Mouse (Mus musculus): ENCODE data around the gene Sorcs2.
"Not testable (repeated sequence)": the region's sequence is repeated elsewhere in the genome, so short reads cannot be mapped to it uniquely, and the experiment has no call there.

Gene Sorcs2

GRCm38 (mm10) chr5:36293109-36293900 is 104.6 kb downstream of the Sorcs2 start:
- peak; percentile 23 for DNase-seq

DNA sequence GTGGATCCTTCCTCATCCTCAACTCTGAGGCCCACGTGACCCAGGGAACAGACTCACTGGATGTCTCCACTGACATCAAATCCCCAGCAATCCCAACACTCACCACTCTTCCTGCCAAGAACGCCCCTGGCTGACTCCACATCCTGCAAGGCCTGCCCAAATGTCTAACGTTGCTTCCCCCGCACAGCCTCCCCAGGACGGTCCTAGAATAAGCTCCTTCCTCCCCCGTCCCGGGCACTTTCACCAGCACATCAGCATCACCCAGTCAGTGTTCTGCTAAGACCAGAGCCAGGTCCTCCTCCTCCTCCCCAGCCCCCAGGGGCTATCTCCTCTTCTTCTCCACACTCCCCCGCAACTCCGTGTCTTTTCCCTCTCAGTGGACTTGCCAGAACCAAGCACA is 105.6 kb downstream of the Sorcs2 start:
- no peak for DNase-seq

GRCm38 (mm10) chr5:36291191-36291590 is 106.7 kb downstream of the Sorcs2 start:
- DNase-seq = peak; percentile 39

DNA sequence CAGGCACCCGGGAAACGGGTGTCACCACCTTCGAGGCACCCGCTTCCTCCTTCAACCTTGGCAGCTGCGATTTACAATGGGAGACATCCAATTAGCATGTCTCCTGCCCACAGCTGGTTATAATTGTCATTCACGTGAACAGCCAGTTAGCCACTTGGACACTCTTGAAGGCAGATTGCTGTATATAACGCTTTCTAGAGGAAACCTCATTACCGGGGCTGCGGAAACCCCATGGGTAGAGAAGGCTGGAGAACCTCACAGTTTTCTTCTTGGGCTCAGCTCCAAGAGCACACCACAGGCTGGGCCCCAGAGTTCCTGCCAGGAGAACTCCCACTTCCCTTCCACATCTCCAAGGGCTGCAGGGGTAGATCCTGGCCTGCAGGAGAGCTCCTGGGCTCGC is 112.5 kb downstream of the Sorcs2 start:
- no peak for DNase-seq

GRCm38 (mm10) chr5:36279896-36280295 is 118.0 kb downstream of the Sorcs2 start:
- DNase-seq = no peak

DNA sequence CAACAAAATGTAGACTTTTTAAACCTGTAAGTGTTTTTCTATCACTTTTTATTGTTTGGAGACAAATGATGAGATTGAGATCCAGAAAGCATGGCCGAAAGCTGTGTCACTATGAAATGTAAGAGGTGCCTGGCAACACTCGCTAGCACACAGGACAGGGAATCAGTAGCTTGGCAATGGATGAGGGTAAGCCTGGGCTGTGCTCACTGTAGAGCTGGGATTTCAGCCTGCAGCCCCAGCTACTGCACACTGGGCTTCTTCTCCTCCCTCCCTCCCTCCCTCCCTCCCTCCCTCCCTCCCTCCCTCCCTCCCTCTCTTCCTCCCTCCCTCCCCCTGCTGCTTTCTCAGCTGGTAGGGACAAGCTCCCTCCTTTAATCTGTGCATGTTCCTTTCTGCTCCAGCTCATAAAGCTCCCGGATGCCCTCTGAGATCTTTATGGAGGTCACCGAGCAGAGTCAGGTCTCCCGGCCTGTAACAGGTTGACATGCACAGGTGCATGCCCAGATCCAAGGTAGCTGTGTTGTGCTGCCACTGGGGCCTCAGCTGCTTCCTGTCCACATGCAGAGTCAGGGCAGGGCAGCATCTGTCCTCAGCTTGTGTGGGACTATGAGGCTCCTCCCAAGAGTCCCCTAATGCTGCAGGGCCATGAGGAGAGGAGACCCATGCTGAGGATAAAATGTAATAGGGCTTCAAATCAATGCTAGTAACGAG is 123.1 kb downstream of the Sorcs2 start:
- DNase-seq = no peak

DNA sequence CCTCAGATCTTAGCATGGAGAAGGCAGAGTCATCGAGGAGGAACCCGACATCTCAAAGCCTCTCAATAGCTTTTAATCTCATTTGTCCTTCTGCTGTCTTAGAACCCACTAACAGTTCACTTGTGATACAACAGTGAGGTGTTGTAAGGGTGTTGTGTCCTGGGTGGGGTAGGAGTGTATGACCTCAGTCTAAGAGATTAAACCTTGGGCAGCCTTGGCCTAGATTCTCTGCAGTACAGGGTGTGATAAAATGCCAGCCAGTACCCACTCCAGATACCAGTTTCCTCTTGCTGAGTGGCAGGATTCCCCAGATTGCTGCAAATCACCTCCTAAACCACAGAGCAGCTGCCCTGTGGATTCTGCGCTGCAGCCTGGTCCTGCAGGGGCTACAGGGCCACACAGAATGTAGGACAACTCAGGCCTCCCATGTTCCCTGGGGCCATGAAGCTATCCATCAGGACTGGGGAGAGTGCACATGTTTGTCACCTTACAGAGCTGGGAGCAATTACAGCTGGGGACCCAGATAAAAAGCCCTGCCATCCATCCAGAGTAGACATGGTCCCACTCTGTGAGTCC is 130.7 kb downstream of the Sorcs2 start:
- no peak for DNase-seq

- DNase-seq = no peak
These were observed 137.1 kb downstream of the Sorcs2 start for GRCm38 (mm10) chr5:36260862-36261261.

GRCm38 (mm10) chr5:36259691-36260124 is 138.2 kb downstream of the Sorcs2 start:
- DNase-seq = no peak

GRCm38 (mm10) chr5:36258387-36259181 is 139.4 kb downstream of the Sorcs2 start:
- DNase-seq = no peak

DNA sequence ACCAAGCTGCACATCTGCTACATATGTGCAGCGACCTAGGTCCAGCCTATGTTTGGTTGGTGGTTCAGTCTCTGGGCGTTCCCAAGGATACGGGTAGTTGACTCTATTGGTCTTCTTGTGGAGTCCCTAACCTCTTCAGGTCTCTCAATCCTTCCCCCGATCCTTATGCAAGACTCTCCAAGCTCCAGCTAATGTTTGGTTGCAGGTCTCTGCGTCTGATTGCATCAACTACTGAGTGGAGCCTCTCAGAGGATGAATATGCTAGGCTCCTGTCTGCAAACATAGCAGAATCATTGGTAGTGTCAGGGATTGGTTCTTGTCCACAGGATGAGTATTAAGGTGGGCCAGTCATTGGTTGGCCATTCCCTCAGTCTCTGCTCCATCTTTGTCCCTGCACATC is 140.9 kb downstream of the Sorcs2 start:
- no peak for DNase-seq

GRCm38 (mm10) chr5:36254642-36255516 is 143.1 kb downstream of the Sorcs2 start:
- DNase-seq = no peak

- no peak for DNase-seq
These were observed 145.0 kb downstream of the Sorcs2 start for GRCm38 (mm10) chr5:36252746-36253504.

GRCm38 (mm10) chr5:36248022-36248421 is 149.9 kb downstream of the Sorcs2 start:
- no peak for DNase-seq

DNA sequence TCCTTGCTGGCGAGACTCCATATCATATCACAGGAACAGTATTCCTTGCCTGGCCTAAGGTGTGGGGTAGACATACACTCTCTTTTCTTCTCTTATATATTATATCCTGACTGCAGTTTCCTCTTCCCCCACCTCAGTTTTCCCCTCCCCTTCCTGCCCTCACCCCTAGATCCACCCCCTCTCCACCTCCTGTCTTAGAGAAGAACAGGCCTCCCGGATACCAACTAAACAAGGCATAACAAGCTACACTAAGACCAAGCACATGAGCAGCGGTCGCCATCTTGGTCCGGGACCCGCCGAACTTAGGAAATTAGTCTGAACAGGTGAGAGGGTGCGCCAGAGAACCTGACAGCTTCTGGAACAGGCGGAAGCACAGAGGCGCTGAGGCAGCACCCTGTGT is 160.4 kb downstream of the Sorcs2 start:
- DNase-seq = not testable (repeated sequence)

- DNase-seq = no peak
These were observed 167.6 kb downstream of the Sorcs2 start for GRCm38 (mm10) chr5:36230301-36230780.

- peak; percentile 13 for DNase-seq
These were observed 169.3 kb downstream of the Sorcs2 start for GRCm38 (mm10) chr5:36228405-36229370.

DNA sequence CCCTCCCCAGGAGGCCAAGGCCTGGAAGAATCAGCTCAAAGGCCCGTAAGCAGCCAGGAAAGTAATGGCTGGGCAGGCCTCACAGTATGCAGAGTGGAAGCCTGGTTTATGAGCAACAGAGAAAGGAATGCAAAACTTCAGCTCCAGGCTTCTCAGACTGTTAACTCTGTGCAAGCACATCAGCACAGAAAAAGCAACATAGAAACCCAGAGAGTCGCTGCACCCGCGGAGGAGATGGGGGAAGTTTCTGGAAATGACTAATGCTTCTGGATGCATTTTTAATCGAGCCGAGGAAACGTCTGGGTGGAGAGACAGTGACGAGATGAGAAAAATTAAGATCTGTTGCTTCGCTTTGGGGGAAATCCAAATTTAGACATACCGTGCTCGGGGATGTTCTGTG is 171.6 kb downstream of the Sorcs2 start:
- DNase-seq = no peak

- DNase-seq = no peak
These were observed 172.1 kb downstream of the Sorcs2 start for GRCm38 (mm10) chr5:36225855-36226254.

DNA sequence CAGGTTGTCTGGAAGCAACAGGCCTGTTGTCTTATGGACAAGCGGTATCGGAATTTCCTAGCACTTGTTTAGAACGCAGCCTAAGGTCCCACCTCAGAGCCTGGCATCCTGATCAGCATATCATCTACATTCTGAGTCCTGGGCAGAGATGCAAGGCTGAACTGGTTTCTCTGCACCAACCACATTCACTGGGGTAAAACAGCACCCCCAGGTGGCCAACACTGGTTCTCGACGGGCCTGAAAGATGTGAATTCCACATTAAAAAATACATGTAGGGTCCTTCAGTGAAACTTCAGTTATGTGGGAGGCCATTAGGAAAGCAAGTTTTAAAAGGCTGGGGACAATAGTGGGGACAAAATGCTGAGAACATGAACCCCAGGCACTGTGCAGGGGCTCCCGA is 174.2 kb downstream of the Sorcs2 start:
- DNase-seq = peak; percentile 45

Data from kidney, adult 9 months (tissue).